In the genomic region with DNA sequence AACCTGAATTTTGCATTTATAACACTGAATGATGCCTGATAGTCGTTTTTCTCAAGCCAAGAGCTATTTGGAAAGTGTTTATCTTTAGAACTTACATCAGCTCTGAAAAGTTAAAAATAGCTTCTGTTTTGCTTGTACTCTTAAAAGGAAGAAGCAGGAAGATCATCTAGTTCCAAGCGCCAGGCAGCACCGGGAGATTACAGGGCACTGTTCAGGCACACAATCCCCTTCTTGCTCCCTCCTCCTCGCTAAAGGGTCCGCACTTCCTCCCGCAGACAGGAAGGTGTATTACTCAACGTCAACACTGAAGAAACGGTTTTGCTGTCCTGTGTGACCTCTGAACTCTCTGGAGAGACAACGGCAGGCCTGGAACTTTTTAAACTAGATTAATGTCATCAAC, we compare ENCODE assay signal across 8 mouse cellular contexts. TPM values are rescaled to one million over a fixed set of nuclear protein-coding genes. Genes with fewer than 3 reads are reported as not detected.
A peak's percentile ranks its signal among the peaks of the same experiment; 100 is the strongest.
DNase-seq lines count a peak whose midpoint lies in the region; ATAC-seq and TF ChIP-seq lines count a peak whose summit lies in the region.

No protein-coding gene starts in this region.

- peak overlapping the region; percentile 40 for H3K4me2 ChIP-seq in heart, embryonic 12.5 days
- H3K4me2 ChIP-seq in midbrain, embryonic 15.5 days: no peak overlapping the region

- WGBS in heart, embryonic 12.5 days: 4% methylated on average over 9 of the region's 9 CpGs
- WGBS in liver, adult 2 months: under 1% methylated on average over 9 of the region's 9 CpGs
- 74% methylated on average over 9 of the region's 9 CpGs for WGBS in midbrain, embryonic 10.5 days
- WGBS in midbrain, embryonic 15.5 days: 69% methylated on average over 9 of the region's 9 CpGs

- no peaks in the 10 kb centered on the region for H3K36me3 ChIP-seq in heart, embryonic 12.5 days
- H3K36me3 ChIP-seq in liver, adult 2 months (ENCODE audit: control insufficient read depth, insufficient read depth, low read length): no peaks in the 10 kb centered on the region
- H3K36me3 ChIP-seq in midbrain, embryonic 10.5 days: no peaks in the 10 kb centered on the region
- no peaks in the 10 kb centered on the region for H3K36me3 ChIP-seq in midbrain, embryonic 15.5 days (replicated peaks)

- H3K9ac ChIP-seq in heart, embryonic 12.5 days: peak overlapping the region; percentile 43; the same call in 1 of the 2 replicates
- H3K9ac ChIP-seq in liver, adult 2 months (ENCODE audit: low read depth, low read length): peak overlapping the region; percentile 27
- no peak overlapping the region for H3K9ac ChIP-seq in midbrain, embryonic 15.5 days

- ATAC-seq in heart, embryonic 12.5 days (ENCODE audit: insufficient number of reproducible peaks, low FRiP score): peak; percentile 70
- ATAC-seq in midbrain, embryonic 15.5 days (replicated peaks): no peak

- H3K27me3 ChIP-seq in heart, embryonic 12.5 days (replicated peaks): no peaks in the 10 kb centered on the region
- H3K27me3 ChIP-seq in liver, adult 2 months (ENCODE audit: control insufficient read depth, insufficient read depth, low read length): no peaks in the 10 kb centered on the region
- no peaks in the 10 kb centered on the region for H3K27me3 ChIP-seq in midbrain, embryonic 10.5 days (ENCODE audit: low read depth, poor library complexity, severe bottlenecking)
- no peaks in the 10 kb centered on the region for H3K27me3 ChIP-seq in midbrain, embryonic 15.5 days (replicated peaks)

- peaks cover 71% of the 10 kb centered on the region for H3K4me1 ChIP-seq in heart, embryonic 12.5 days (replicated peaks)
- H3K4me1 ChIP-seq in liver, adult 2 months (ENCODE audit: control insufficient read depth, insufficient read depth, low read length): peaks cover 21% of the 10 kb centered on the region
- H3K4me1 ChIP-seq in midbrain, embryonic 10.5 days: peaks cover 5% of the 10 kb centered on the region; the same call in 1 of the 2 replicates
- peaks cover 5% of the 10 kb centered on the region; the same call in 1 of the 2 replicates for H3K4me1 ChIP-seq in midbrain, embryonic 15.5 days

- peak; percentile 35 for DNase-seq in ovary, postnatal 36 days (ENCODE audit: low spot score)
- DNase-seq in ovary, postnatal 14 days (ENCODE audit: low spot score): no peak
- DNase-seq in liver, adult 2 months (ENCODE audit: extremely low read depth, low read depth, low spot score): peak; percentile 69
- peak; percentile 69 for DNase-seq in skeletal muscle tissue, adult 2 months (ENCODE audit: low read depth, low spot score)
- DNase-seq in cerebellum, adult 11 months: no peak
- DNase-seq in midbrain, embryonic 10.5 days (ENCODE audit: low spot score): no peak

- H3K27ac ChIP-seq in heart, embryonic 12.5 days (ENCODE audit: poor library complexity, severe bottlenecking): peak overlapping the region; percentile 95
- H3K27ac ChIP-seq in liver, adult 2 months (replicated peaks; ENCODE audit: insufficient read depth, low read depth, low read length): peak overlapping the region; percentile 52
- no peak overlapping the region for H3K27ac ChIP-seq in midbrain, embryonic 10.5 days (replicated peaks)
- H3K27ac ChIP-seq in midbrain, embryonic 15.5 days: no peak overlapping the region

- no peak overlapping the region for H3K4me3 ChIP-seq in heart, embryonic 12.5 days
- no peak overlapping the region for H3K4me3 ChIP-seq in liver, adult 2 months (ENCODE audit: insufficient read depth, low read depth, low read length)
- no peak overlapping the region for H3K4me3 ChIP-seq in midbrain, embryonic 10.5 days
- H3K4me3 ChIP-seq in midbrain, embryonic 15.5 days: no peak overlapping the region

- no peak for TF ChIP-seq CTCF in liver, adult 2 months (IDR thresholded peaks at IDR 0.05; ENCODE audit: low read depth, low read length)

- no peaks in the 10 kb centered on the region for H3K9me3 ChIP-seq in heart, embryonic 12.5 days (replicated peaks)
- no peaks in the 10 kb centered on the region for H3K9me3 ChIP-seq in midbrain, embryonic 10.5 days (replicated peaks)
- no peaks in the 10 kb centered on the region for H3K9me3 ChIP-seq in midbrain, embryonic 15.5 days

- H3K79me2 ChIP-seq in liver, adult 2 months (ENCODE audit: control insufficient read depth, insufficient read depth, low read length): peaks cover 44% of the 10 kb centered on the region

- no peak for TF ChIP-seq POLR2A in liver, adult 2 months (IDR thresholded peaks at IDR 0.05; ENCODE audit: extremely low read depth, insufficient read depth, low read length)

RNA-seq across cellular contexts. Expression of a gene that starts 22.4 kb away (rescaled TPM):
- polyA plus RNA-seq in heart, embryonic 12.5 days (2016; fragmentation: Nextera tagmentation; extraction: Ambion mirVana): 62.3 and 65.2 TPM in 2 replicates
- 18.5 and 25.2 TPM in 2 replicates for total RNA-seq in liver, adult 2 months (2014; rRNA removed)
- 10.9 and 11.8 TPM in 2 replicates for polyA plus RNA-seq in liver, adult 2 months (2012; rRNA removed)
- 51.3 and 55.8 TPM in 2 replicates for polyA plus RNA-seq in midbrain, embryonic 10.5 days (2016; fragmentation: Nextera tagmentation; extraction: Ambion mirVana)
- polyA plus RNA-seq in midbrain, embryonic 15.5 days (2015; fragmentation: Nextera tagmentation; extraction: Ambion mirVana): 85.5 and 91.5 TPM in 2 replicates

RNA-seq across cellular contexts. Expression of a gene that starts 58.8 kb away (rescaled TPM):
- polyA plus RNA-seq in heart, embryonic 12.5 days (2016; fragmentation: Nextera tagmentation; extraction: Ambion mirVana): 69.6 and 77.5 TPM in 2 replicates
- total RNA-seq in liver, adult 2 months (2014; rRNA removed): 9.0 and 12.1 TPM in 2 replicates
- 9.6 and 12.7 TPM in 2 replicates for polyA plus RNA-seq in liver, adult 2 months (2012; rRNA removed)
- 90.1 and 94.5 TPM in 2 replicates for polyA plus RNA-seq in midbrain, embryonic 10.5 days (2016; fragmentation: Nextera tagmentation; extraction: Ambion mirVana)
- 68.0 and 69.7 TPM in 2 replicates for polyA plus RNA-seq in midbrain, embryonic 15.5 days (2015; fragmentation: Nextera tagmentation; extraction: Ambion mirVana)

Comparison
In these comparisons a context has a peak if more than half of its experiments do, and no peak if none do; other contexts are left out.
1. DNase-seq: peak in ovary, postnatal 36 days (single experiment), liver, adult 2 months (single experiment) and skeletal muscle tissue, adult 2 months (single experiment); none in ovary, postnatal 14 days (single experiment), cerebellum, adult 11 months (single experiment) and midbrain, embryonic 10.5 days (single experiment).
2. H3K27ac ChIP-seq: peak in heart, embryonic 12.5 days (single experiment) and liver, adult 2 months (single experiment); none in midbrain, embryonic 10.5 days (single experiment) and midbrain, embryonic 15.5 days (single experiment).